Mouse (Mus musculus): Measurements from ENCODE around the gene Calm5. TPM values are rescaled to one million over a fixed set of nuclear protein-coding genes. Genes with fewer than 3 reads are reported as not detected.

Gene Calm5
- polyA plus RNA-seq, 1 experiment = not detected

GRCm38 (mm10) chr13:3872832-3873231 lies 18.9 kb downstream of the Calm5 start:
- WGBS = 88% methylated on average over 4 of the region's 4 CpGs
- Histone ChIP-seq H3K4me1 (ENCODE audit: control insufficient read depth, insufficient read depth, low read length) (peaks cover 1% of the 10 kb centered on the region), H3K4me3 (replicated peaks; ENCODE audit: control insufficient read depth, low read depth, low read length) (no peak overlapping the region), H3K27ac (ENCODE audit: control insufficient read depth, insufficient read depth, low read depth, low read length, poor library complexity) (no peak overlapping the region)
- TF ChIP-seq POLR2A (IDR thresholded peaks at IDR 0.05; ENCODE audit: borderline replicate concordance, control insufficient read depth, low read depth, low read length) = no peak
- no peak for TF ChIP-seq CTCF (IDR thresholded peaks at IDR 0.05; ENCODE audit: control insufficient read depth, insufficient read depth, low read length)

DNA sequence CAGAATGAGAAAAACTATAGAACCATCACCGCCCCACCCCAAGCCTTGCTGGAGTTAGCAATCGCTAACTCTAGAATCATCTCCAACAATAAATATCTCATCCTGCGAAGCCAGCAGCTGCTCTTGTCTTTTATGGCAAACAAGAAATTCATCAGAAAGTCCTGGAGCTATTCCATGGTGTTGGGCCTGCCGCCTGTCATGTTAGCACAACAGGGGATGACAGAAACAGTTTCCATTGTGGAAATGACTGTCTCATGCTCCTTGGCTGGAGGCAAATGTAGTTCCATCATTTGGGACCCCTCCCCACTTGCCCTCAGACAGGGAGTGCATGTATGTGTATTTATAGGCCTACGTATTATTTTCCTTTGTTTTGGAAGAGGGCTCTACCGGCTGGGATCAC lies 22.5 kb downstream of the Calm5 start:
- Histone ChIP-seq H3K4me3 (replicated peaks; ENCODE audit: control insufficient read depth, low read depth, low read length) (no peak overlapping the region), H3K27ac (ENCODE audit: control insufficient read depth, insufficient read depth, low read depth, low read length, poor library complexity) (no peak overlapping the region), H3K4me1 (ENCODE audit: control insufficient read depth, insufficient read depth, low read length) (no peaks in the 10 kb centered on the region)
- 89% methylated on average over 6 of the region's 6 CpGs for WGBS
- no peak for TF ChIP-seq CTCF (IDR thresholded peaks at IDR 0.05; ENCODE audit: control insufficient read depth, insufficient read depth, low read length)
- no peak for TF ChIP-seq POLR2A (IDR thresholded peaks at IDR 0.05; ENCODE audit: borderline replicate concordance, control insufficient read depth, low read depth, low read length)

DNA sequence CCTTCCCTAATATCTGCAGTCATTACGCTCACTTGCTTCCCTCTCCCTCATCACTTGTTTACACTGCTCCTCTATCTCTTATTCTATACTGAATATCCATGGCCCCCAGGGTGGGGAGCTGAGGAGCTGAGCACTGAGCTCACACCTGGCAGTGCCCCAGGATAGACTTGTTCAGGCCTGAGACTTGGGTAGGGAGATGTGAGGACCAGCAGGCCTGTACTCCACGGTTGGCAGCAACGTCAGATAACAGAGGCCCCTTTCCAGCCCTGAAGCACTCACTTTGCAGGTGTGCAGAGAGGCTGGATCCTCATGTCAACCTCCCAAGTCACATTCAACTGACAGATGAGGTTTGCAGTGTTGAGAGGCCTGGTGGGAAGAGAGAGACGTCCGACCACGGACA lies 23.2 kb downstream of the Calm5 start:
- Histone ChIP-seq H3K4me3 (replicated peaks; ENCODE audit: control insufficient read depth, low read depth, low read length) (no peak overlapping the region), H3K27ac (ENCODE audit: control insufficient read depth, insufficient read depth, low read depth, low read length, poor library complexity) (no peak overlapping the region), H3K4me1 (ENCODE audit: control insufficient read depth, insufficient read depth, low read length) (no peaks in the 10 kb centered on the region)
- no peak for TF ChIP-seq POLR2A (IDR thresholded peaks at IDR 0.05; ENCODE audit: borderline replicate concordance, control insufficient read depth, low read depth, low read length)
- no peak for TF ChIP-seq CTCF (IDR thresholded peaks at IDR 0.05; ENCODE audit: control insufficient read depth, insufficient read depth, low read length)
- 88% methylated on average over 6 of the region's 6 CpGs for WGBS

GRCm38 (mm10) chr13:3877679-3878220 lies 23.8 kb downstream of the Calm5 start:
- no peaks in the 10 kb centered on the region for H3K4me1 ChIP-seq (ENCODE audit: control insufficient read depth, insufficient read depth, low read length)
- H3K27ac ChIP-seq (ENCODE audit: control insufficient read depth, insufficient read depth, low read depth, low read length, poor library complexity) = no peak overlapping the region
- H3K4me3 ChIP-seq (replicated peaks; ENCODE audit: control insufficient read depth, low read depth, low read length) = no peak overlapping the region
- TF ChIP-seq POLR2A (IDR thresholded peaks at IDR 0.05; ENCODE audit: borderline replicate concordance, control insufficient read depth, low read depth, low read length) (no peak), CTCF (IDR thresholded peaks at IDR 0.05; ENCODE audit: control insufficient read depth, insufficient read depth, low read length) (no peak)
- WGBS = 81% methylated on average over 4 of the region's 4 CpGs

DNA sequence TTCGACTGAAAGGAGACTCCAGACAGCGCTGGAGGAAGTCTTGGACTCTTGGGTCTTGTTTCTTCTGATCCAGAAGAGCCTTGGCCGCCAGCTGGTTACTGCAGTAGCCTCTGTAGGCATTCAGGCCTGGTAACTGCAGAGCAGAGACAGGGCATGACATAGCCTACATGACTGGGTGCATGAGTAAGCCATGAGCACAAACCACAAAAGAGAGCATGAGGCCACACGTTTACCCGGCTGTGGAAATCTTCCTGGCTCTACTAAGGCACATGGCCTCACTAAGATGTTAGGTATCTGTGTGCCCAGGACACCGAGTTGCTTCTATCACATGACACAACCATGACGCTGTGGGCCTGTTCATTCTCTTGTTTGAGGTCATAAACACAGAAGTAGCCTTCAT lies 32.7 kb downstream of the Calm5 start:
- no peak overlapping the region for H3K4me3 ChIP-seq (replicated peaks; ENCODE audit: control insufficient read depth, low read depth, low read length)
- 90% methylated on average over 7 of the region's 7 CpGs for WGBS
- no peaks in the 10 kb centered on the region; the same call in 1 of the 2 replicates for H3K4me1 ChIP-seq (ENCODE audit: control insufficient read depth, insufficient read depth, low read length)
- H3K27ac ChIP-seq (ENCODE audit: control insufficient read depth, insufficient read depth, low read depth, low read length, poor library complexity) = no peak overlapping the region
- TF ChIP-seq CTCF (IDR thresholded peaks at IDR 0.05; ENCODE audit: control insufficient read depth, insufficient read depth, low read length) (no peak), POLR2A (IDR thresholded peaks at IDR 0.05; ENCODE audit: borderline replicate concordance, control insufficient read depth, low read depth, low read length) (no peak)

GRCm38 (mm10) chr13:3889111-3889510 lies 35.1 kb downstream of the Calm5 start:
- Histone ChIP-seq H3K27ac (ENCODE audit: control insufficient read depth, insufficient read depth, low read depth, low read length, poor library complexity) (no peak overlapping the region), H3K4me3 (replicated peaks; ENCODE audit: control insufficient read depth, low read depth, low read length) (no peak overlapping the region), H3K4me1 (ENCODE audit: control insufficient read depth, insufficient read depth, low read length) (no peaks in the 10 kb centered on the region; the same call in 1 of the 2 replicates)
- 94% methylated on average over 3 of the region's 3 CpGs for WGBS
- TF ChIP-seq POLR2A (IDR thresholded peaks at IDR 0.05; ENCODE audit: borderline replicate concordance, control insufficient read depth, low read depth, low read length) = no peak
- TF ChIP-seq CTCF (IDR thresholded peaks at IDR 0.05; ENCODE audit: control insufficient read depth, insufficient read depth, low read length) = no peak

GRCm38 (mm10) chr13:3890061-3890460 lies 36.1 kb downstream of the Calm5 start:
- Histone ChIP-seq H3K27ac (ENCODE audit: control insufficient read depth, insufficient read depth, low read depth, low read length, poor library complexity) (no peak overlapping the region), H3K4me1 (ENCODE audit: control insufficient read depth, insufficient read depth, low read length) (no peaks in the 10 kb centered on the region; the same call in 1 of the 2 replicates), H3K4me3 (replicated peaks; ENCODE audit: control insufficient read depth, low read depth, low read length) (no peak overlapping the region)
- WGBS = 61% methylated on average over 8 of the region's 8 CpGs
- TF ChIP-seq CTCF (IDR thresholded peaks at IDR 0.05; ENCODE audit: control insufficient read depth, insufficient read depth, low read length) (no peak), POLR2A (IDR thresholded peaks at IDR 0.05; ENCODE audit: borderline replicate concordance, control insufficient read depth, low read depth, low read length) (no peak)

GRCm38 (mm10) chr13:3891479-3892087 lies 37.6 kb downstream of the Calm5 start:
- WGBS = 75% methylated on average over 8 of the region's 8 CpGs
- TF ChIP-seq POLR2A (IDR thresholded peaks at IDR 0.05; ENCODE audit: borderline replicate concordance, control insufficient read depth, low read depth, low read length) (no peak), CTCF (IDR thresholded peaks at IDR 0.05; ENCODE audit: control insufficient read depth, insufficient read depth, low read length) (no peak)
- Histone ChIP-seq H3K27ac (ENCODE audit: control insufficient read depth, insufficient read depth, low read depth, low read length, poor library complexity) (no peak overlapping the region), H3K4me1 (ENCODE audit: control insufficient read depth, insufficient read depth, low read length) (no peaks in the 10 kb centered on the region; the same call in 1 of the 2 replicates), H3K4me3 (replicated peaks; ENCODE audit: control insufficient read depth, low read depth, low read length) (peak overlapping the region; percentile 21)

Data from bone marrow, adult 2 months (tissue).